Mouse (Mus musculus) CH12.LX (cell line): ENCODE measurements around the gene Zfhx3.

Experiments
- CTCF ChIP-seq, 2 experiments: IDR thresholded peaks in 1 of 2; conservative IDR thresholded peaks in 1 of 2; 2 replicates each; pipeline ENCODE4 v1.5.1; 2011 to 2012; ENCODE audit warnings: low read depth in 2 of 2, low read length in 2 of 2, improper control_type of control experiment in 1 of 2, inconsistent platforms in 1 of 2, mild to moderate bottlenecking in 1 of 2, moderate library complexity in 1 of 2
- E2F4 ChIP-seq: IDR thresholded peaks from 2 replicates; pipeline ENCODE4 v1.6.1; 2011; ENCODE audit warnings: low read depth, low read length, improper control_type of control experiment; ENCODE audit not compliant: insufficient replicate concordance
- EP300 ChIP-seq: IDR thresholded peaks from 2 replicates; pipeline ENCODE4 v1.6.1; 2011; ENCODE audit warnings: low read length, improper control_type of control experiment
- HCFC1 ChIP-seq: IDR thresholded peaks from 2 replicates; pipeline ENCODE4 v1.6.1; 2012; ENCODE audit warnings: low read depth, mild to moderate bottlenecking, inconsistent platforms, low read length, improper control_type of control experiment
- ZMIZ1 ChIP-seq: IDR thresholded peaks from 2 replicates; pipeline ENCODE4 v1.6.1; 2012; ENCODE audit warnings: low read depth, mild to moderate bottlenecking, inconsistent platforms, low read length, improper control_type of control experiment

- TF ChIP-seq EP300: no peak
- no peak for TF ChIP-seq CTCF (conservative IDR thresholded peaks at IDR 0.05 in 1 of 2, IDR thresholded peaks at IDR 0.05 in 1 of 2; ENCODE audit: low read depth in 2 of 2, low read length in 2 of 2)
- no peak for TF ChIP-seq ZMIZ1
- TF ChIP-seq E2F4: no peak
- TF ChIP-seq HCFC1: no peak
Measured at GRCm38 (mm10) chr8:108909455-108909854, 967.0 kb downstream of the Zfhx3 start.
